Mouse (Mus musculus) embryo, embryonic 10 days (tissue): ENCODE data around the gene Sgcd.

Source experiments
- DNase-seq: peaks from one replicate; pipeline ENCODE4 v3.0.0-alpha.2; 2015; ENCODE audit warnings: low spot score

Gene Sgcd

DNA sequence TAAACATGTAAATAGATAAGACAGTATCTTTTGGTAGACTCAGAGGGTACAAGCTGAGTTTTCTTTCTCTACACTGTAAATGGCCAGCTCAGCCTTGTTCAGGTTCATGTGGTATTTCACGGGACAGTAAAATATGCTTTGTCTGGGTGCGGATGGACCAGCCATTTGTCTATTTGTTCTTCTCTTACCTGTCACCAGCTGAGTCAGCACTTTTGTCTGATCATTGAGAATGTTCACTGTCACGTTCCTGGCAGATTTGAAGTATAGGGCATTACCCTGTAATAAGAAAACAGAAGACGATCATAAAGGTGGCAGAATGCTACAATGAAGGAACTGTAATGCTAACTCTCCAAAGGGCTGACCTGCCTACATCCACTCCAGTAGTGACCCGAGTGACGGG lies 856.4 kb downstream of the Sgcd start:
- no peak for DNase-seq

DNA sequence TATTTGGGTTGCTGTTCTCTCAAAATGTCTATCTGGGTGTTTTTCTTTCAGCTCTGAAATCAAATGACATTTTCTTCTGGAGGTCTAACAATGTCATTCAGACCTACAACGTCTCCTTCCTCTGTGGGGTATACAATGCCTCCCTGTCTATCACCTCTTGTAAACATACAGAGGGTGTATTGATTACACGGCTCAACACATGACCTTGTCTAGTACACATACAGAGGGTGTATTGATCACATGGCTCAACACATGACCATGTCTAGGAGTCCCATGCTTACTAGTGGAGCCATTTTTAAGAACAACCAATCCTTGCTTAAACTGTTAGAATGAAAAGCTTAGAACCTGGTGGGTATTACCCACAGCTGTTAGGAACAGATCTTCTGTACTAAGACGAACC lies 858.3 kb downstream of the Sgcd start:
- DNase-seq = no peak

DNA sequence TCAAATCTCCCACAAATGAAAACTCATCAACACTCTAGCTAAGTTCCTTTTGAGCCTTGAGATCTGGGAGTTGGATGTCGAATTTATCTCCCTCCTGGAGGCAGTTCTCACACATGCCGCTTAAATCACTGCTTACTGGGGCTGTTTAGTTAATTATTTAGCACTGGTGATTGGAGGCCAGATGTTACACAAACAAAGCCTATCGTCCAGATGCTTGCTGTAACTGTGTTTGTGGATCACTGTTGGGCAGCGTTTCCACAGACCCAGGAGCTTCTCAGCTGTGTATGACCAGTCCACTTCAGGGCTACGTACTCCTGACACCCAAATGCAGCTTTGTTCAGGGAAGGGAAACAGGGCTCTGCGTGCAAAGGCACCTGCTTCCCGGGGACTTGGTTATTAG lies 858.8 kb downstream of the Sgcd start:
- DNase-seq = no peak

DNA sequence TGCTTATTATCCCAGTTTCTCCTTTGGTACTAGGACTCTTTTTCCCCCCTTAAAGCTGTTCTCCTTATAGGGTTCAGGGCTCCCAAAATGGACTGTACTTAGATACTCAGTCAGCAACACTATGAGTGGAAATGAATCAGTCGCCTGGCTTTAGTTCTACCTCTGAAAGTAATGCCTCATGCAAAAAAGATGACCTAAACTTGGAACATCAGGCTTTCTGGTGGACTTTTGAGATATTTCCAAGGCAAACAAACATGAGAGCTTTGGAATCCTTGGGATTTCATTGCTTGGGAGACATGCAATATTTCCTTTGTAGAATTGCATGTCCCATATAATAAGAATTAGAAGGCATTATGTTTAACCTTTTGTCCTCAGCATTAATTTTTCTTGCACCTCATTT lies 859.6 kb downstream of the Sgcd start:
- DNase-seq = no peak

DNA sequence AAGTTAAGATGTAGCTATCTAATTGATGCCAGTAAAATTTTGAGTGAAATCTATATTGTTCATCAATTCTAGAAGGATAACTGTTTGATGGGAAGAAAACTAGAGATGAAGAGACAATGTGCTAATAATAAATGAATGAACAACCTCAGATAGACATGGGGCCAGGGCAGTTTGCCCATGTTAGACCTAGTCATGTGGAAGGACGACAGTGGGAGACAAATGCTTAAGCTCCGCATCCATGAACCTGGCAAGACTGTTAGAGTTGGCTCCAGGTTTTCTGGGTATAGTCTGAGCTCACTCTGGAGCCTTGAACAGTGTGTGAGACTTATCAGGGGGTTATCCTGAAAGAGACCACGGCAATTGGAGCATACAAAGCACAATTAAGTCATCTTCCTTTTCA lies 860.4 kb downstream of the Sgcd start:
- DNase-seq = no peak

DNA sequence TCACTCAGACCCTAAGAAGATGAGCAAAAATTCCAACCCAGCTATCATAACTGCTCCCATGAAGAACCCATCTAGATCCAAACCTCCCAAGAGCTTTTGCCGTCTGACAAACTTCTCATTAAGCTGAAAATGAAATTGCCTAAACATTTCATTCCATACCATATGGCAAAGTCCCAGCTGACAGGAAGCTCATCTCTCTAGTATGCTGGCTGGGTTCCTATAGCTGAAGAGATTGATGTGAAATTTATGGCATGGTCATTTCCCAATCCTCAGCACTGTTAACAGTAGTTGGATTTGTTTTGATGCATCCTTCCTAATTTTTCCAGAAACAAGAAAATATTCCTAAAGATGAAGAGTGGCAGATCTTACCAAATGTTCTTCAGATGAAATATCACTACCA lies 867.9 kb downstream of the Sgcd start:
- no peak for DNase-seq

DNA sequence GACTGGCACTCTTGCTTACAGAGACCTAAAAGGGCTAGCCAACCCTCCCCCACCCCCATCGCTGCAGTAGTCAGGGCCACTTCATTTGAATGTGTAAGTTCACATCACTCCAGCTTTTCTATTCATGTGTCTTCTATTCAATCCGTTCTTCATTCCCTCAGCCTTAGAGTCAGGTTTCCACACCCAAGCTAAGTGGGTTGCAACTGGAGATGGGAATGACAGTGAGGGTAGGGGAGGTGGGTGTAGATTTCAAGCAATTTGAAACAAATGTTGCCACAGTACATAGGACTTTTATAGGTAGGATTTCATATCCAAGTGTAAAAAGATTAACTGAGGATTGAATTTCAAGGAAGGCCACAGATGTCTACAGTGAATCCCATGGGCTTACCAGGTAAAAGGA lies 870.9 kb downstream of the Sgcd start:
- no peak for DNase-seq

DNA sequence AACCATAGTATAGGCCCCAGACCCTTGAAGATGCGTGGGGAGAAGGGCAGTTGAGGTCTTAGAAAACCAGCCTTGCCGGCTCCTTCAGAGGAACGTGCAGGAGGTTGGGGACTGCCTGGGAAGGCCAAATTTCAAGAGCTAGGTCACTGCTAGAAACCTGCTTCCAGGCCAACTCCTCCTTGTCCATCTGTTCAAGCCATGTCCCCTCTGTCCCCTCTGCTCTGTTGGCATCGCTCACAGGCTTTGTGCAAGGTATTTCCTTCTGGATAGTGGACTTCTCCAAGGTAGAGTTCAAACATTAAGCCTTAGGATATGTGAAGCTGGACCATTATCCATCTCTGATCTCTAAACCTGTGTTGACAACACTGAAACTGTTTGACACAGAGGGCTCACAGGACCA lies 874.4 kb downstream of the Sgcd start:
- DNase-seq = no peak

DNA sequence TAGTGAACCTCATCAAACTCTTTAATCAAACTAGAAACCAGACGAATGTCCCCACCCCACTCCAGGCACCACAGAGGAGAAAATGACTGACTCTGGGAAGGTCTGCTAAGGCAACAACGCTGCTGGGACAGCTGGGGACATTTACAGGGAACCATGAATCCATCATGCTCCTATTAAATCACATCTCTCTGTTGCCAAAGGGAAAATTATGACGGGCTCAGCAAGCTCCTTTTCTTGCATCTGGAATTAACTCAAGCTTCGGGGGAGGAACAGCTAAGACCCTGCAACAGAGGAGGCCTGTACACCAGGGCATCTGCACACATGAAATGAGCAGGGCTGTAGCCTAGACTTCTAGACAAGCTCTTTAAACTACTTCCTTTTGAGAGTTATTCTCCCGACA lies 875.7 kb downstream of the Sgcd start:
- DNase-seq = no peak

DNA sequence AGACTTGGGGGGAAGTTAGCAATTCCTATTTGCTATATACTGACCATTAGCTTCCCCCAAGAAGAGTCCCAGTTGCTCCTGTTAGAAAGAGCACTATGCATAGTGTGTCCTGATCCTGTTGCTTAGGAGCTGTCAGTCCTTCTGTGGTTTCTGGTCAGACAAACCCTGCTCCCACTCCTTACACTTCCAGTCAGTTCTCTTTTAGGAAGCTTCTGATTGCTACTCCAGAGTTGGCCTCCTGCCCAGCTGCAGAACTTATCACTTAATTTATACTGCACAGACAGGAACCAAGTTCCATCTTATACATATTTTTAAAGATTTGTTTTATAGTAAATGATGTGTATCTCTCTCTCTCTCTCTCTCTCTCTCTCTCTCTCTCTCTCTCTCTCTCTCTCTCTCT lies 878.5 kb downstream of the Sgcd start:
- no peak for DNase-seq

DNA sequence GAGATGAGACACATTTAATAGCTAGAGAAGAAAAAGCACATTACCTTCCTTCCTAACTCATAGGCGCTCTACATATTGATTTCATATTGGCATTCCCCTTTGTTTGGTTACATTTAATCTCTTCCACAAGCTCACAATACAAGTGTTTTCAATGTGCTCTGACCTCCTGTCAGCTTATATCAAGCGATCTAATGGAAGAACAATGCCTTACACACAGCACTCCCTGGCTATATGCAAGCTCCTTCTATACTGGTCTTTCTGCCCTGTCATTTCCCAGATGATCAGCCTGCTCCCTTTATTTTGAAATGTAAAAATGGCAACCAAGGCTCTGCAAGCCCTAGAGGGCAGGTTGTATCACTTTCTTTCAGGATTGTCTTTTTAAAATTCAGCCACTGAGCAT lies 881.1 kb downstream of the Sgcd start:
- no peak for DNase-seq

DNA sequence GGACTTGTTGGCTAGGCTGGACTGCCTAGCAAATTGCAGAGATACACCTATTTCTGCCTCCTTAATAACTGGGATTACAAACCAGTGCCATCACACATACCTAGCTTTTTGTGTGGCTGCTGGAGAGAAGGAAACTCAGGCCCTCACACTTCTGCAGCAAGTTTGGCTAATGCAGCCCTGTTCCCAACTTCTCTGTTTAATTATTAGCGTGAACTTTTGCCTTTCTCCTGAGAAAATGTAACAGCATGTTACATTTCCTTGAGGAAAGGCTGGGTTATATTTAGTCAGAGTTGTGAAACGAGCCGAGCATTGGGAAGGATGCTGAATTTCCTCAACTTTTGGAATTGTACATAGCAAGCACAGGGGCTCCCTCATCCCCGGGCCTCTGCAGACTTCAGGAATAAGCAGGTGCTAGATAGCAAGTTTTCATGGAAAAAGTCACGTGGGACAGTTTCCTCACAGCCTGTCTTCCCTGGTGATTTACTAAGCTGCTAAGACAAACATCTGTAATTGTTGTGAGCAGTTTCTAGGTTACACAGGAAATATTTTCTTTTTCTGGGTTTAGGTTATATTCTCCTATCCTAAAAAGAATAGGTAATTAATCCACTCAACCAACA lies 895.4 kb downstream of the Sgcd start:
- no peak for DNase-seq

DNA sequence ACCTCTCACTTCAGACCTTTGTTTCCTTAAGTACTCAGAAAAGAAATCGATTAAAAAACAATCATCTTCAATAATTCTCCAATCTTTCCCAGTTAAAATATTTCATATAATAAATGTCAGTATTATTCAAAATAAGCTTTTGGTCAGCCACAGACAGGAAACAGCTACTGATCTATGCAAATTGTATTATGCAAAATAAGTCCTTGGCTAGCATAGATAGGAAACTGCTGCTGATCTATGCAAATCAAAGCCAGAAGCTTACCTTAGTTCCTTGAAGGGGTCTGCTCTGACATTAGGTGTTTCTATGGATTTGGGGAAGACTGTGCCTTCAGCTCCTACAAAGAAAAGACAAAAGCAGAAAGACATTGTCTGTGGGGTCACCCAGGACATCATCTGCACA lies 906.3 kb downstream of the Sgcd start:
- DNase-seq = no peak

DNA sequence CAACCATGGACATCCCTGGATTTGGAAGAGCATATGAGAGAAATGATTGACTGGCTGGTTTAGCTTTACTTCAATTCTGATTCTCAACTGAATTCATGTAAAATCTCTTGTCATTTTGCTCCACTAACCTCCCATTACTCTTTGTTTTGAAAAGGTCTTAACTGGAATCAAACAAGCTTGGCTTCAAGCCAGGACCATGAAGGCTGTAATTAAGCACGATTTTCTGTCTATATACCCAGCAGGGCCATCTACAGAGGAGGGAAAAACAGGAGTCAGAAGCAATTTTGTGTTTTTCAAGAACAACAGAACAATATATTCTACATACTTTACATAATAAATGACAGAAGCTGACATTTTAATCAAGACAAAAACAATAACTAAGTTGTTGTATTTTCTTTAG lies 915.2 kb downstream of the Sgcd start:
- DNase-seq = no peak

DNA sequence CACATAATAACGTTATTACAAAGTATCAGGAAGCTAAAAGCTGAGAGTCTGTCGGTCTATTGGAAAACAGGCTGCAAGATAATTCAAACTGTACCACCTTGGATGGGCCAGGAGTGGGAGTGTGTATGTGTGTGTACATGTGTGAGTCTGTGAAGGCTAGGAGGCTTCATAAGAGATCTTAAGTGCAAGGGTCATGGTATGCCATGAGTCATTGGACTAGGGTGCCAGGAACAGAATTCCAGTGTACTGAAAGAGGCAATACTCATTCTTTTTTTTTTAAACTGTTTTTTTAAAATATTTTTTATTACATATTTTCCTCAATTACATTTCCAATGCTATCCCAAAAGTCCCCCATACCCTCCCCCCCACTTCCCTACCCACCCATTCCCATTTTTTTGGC lies 917.6 kb downstream of the Sgcd start:
- no peak for DNase-seq

DNA sequence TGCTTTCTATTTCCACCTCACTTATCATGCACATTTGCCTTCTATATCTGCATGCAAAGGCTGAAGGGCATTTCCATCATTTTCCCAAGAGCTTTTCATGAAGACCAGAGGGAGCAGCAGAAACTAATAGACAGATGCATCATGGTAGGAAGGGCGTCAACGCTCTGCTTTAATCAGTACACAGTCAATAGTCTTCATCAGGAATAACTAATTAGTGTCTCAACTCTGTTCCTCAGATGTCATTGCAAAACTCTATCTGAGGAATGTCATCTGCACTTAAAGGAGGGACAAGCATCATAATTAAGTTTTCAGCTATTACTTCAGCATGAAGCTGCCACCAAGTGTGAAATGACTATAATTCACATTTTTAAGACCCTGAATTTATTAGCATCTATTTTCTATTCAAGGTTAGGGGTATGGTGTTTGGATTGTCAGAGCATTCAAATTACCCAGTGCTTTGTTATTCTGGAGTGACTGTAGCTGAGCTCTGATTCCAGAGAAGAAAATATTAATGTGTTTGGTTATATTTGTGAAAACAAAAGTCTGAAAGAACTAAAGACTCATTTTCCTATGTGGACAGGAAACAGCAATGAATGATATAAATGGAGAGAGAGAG lies 918.9 kb downstream of the Sgcd start:
- no peak for DNase-seq

DNA sequence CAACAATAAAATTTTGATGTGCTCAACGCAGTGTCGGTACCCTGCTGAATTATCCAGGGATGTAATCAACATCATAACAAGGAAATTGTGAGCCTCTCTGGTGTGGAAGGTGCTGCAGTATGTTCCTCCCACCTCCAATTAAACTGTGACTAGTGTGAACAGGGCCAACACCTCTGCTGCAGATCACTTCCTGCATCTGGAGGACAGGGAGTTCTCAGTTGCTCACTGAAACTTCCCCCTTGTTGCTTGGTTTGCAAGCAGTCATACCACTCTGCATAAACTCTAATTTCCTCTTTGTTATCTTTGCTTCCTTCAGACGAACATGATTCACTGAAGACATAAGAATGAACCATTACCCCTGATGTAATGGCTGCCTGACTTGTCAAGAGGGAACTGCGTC lies 925.1 kb downstream of the Sgcd start:
- DNase-seq = no peak

DNA sequence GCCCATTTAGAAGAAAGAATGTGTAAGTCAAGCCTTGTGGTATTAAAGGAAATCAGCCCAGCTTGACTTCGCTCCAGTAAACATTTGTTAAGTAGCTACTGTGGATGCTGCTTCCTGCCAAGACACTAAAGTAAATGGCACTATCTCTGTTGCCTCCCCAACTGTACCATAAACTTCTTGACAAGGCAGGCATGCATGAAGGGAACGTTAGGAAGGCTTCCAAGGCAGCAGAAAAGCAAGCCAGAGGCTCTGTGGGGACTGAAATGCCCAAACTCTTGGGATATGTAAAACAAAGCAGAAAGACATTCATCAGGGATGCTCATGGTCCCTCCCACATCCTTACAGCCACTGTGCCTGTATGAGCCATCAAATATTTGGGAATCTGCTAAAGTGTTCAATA lies 938.4 kb downstream of the Sgcd start:
- no peak for DNase-seq

DNA sequence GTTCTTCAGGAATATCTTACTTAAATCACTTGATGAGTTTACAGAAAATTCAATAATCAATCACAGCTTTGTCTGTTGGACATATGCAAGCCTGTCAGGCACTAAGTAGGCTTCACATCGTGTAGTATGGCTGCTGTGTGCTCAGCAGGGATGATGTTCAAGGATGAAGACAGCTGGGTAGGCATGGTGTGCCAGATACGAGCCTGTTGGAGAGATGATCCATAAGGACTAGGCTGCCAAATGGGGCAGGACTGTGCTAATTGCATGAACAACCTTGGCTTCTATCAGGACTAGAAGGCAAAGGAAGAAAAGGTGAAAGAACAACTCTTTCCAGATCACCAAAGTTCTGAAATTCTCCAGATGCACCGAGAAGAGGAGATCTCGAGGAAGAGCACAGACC lies 939.0 kb downstream of the Sgcd start:
- no peak for DNase-seq

DNA sequence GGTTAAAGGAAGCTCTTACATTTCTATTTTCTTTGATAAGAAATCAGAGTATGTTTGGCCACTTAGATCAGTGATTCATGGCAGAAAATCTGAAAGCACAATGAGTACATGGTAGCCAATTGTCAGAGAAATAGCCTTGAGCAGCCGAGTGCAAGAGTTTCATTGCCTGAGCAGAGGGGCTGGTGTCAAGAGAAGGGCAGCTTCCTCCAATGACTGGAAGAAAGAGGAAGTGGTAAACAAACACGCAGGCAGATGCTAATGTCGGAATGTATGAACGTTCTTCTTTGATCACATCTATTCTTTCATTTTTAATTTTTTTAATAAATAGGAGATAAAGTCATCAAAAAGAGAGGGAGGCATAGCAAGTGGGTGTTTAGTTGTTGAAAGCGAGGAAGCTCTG lies 956.5 kb downstream of the Sgcd start:
- no peak for DNase-seq

DNA sequence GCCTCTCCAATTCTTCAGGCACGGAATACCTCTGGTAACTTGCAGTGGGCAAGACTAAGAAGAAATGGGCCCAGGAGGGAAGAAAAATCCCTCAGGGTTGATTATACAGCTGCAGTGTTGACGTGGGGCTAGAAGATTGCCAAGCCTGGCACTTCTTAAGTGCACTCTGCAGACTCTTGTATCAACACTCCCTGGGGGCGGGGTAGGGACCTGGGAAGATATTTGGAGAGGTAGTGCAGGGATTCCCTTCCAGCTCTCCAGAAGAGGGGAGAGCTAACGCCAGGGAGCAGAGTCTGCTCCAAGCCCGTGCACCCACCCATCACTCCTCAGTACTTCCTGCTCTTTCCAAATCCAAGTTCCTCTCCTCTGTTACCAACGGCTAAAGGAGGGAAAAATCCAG lies 967.9 kb downstream of the Sgcd start:
- peak; percentile 4 for DNase-seq

DNA sequence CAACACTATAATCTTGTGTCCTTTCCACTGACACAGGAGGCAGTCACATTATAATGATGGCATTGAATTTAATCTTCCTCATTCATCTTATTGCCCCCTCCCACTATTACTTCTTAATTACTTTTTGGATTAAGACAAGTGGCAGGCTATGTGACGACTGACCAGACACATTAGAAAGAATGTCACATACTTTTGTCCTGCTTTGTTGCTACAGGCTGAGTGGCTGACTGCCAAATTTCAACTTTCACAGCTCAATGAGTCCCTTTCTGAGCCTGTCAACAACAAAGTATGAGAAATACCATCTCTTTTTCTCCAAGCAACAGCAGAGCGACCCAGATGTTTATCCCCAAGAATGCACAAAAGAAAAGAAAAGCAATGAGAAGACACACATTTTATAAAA lies 970.6 kb downstream of the Sgcd start:
- DNase-seq = no peak

DNA sequence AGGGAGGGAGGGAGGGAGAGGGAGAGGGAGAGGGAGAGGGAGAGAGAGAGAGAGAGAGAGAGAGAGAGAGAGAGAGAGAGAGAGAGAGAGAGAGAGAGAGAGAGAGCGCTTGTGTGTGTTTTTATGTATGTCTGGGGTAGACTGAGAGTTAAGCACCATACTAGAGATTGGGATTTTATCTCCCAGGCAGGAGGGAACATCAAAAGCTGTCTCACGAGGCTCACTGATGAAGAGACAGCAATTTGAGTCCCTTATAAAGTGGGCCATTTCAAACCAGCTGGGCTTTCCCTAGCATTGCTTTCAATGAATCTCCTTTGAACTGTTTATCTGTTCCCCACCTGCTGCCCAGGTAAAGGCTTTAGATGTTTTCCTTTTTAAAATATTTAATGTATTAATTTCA lies 973.1 kb downstream of the Sgcd start:
- DNase-seq = no peak

DNA sequence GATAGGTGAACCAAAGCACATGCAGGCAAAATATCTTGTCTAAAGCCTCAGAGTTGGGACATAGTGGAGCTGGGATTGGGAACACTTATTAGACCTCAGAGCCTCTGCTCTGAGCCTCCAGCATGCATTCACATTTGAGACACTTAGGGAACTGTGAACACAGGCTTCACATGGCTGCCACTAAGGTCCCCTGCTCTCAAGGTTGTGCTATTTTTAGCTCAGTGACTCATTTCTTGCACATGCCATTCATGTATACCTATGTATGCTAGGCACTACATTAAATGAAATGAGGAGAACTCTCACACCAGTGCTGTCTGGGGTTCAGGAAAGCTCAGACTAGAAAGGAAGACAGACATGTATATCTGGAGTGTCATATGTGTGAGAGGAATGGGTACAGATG lies 974.5 kb downstream of the Sgcd start:
- no peak for DNase-seq

DNA sequence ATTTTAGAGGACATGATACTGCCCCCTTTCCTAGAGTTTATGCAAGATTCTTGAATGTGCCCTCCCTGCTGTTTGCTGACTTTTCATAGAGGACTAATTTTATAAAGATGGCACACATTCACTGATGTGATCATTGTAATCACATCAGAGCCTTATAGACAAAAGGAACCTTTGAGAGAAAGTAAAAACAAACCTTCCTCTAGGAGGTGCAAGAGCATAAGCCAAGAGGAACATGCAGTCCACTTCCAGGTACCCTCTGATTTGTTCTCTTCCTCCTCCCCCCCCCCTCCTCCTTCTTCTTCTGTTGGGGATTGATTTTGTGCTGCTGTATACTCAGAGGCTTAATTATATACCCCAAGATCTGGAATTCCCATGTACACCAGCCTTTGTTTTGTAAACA lies 978.6 kb downstream of the Sgcd start:
- DNase-seq = no peak
